Mouse (Mus musculus) olfactory bulb, adult 2 months (tissue): ENCODE measurements at regions not wholly inside any gene's neighbourhood (a gene's known extent, or its start where the extent isn't known, plus 50 kb on each side); places are given as distances from the start of the nearest gene placed in this dataset.

Experiments used
- CTCF ChIP-seq: fragments of 200-500 bp; IDR thresholded peaks from 2 replicates; pipeline ENCODE4 v1.5.1; 2012; ENCODE audit warnings: low read depth, mild to moderate bottlenecking, low read length, moderate library complexity; ENCODE audit not compliant: insufficient read depth
- POLR2A ChIP-seq: fragments of 200-500 bp; IDR thresholded peaks from 2 replicates; pipeline ENCODE4 v1.6.1; 2012; ENCODE audit warnings: mild to moderate bottlenecking, low read depth, low read length, moderate library complexity; ENCODE audit not compliant: insufficient read depth

DNA sequence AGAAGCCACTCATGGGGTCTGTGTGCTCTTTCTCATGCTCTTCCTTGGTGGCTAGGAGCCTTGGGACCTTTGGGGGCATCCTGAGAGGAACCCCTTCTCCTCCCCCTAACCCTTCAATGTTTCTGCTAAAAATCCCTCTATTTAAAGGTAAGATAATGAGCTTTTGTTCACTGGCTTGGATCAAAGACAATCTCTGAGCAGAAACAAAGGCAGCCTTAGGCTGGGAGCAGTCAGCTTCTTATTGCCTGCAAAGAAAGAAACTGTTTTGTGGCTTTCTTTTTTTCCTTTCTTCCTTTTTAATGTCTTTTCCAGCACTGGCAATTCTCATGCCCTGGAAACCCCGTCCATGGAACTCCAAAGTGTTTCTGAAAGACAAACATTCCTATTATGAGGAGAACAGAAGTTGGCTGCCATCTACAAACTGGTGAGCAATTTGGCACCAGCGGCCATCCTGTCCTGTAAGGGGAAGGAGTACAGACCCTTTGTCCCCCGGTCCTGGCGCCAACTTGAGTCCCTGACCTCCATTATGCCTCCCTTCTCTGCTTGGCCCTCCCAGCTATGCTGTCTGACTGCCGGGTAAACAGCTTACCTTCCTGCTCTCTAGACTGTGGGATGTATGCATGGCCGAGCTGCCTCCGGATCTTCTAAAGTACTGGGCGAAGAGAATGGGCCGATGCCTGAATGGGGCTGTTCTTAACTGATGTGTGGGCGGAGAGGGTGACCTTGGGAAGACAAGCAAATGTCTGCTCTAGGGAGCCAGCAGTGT lies 56.4 kb upstream of the Pabpc6 start:
- TF ChIP-seq POLR2A (no peak), CTCF (no peak)
